Mouse (Mus musculus) neural tube, embryonic 12.5 days (tissue): ENCODE measurements at regions not wholly inside any gene's neighbourhood (a gene's known extent, or its start where the extent isn't known, plus 50 kb on each side); places are given as distances from the start of the nearest gene placed in this dataset.
A peak's percentile ranks its signal among the peaks of the same experiment; 100 is the strongest.

Experiments used
- ATAC-seq: fragments of 200-750 bp; cut with Nextera tagmentation; 2 replicates; pipeline ENCODE4 v1.8.0; 2017; ENCODE audit warnings: low read depth, mild to moderate bottlenecking, moderate TSS enrichment, moderate library complexity; ENCODE audit not compliant: low FRiP score
- H3K27ac ChIP-seq: fragments of 300-500 bp; sonication (generic); 2 replicates; pipeline ENCODE4 v1.5.1; 2016
- H3K27me3 ChIP-seq: fragments of 300-500 bp; sonication (generic); replicated peaks from 2 replicates; pipeline ENCODE4 v1.6.1; 2016; ENCODE audit warnings: mild to moderate bottlenecking
- H3K36me3 ChIP-seq: fragments of 300-500 bp; sonication (generic); 2 replicates; pipeline ENCODE4 v1.6.1; 2016; ENCODE audit warnings: mild to moderate bottlenecking
- H3K4me1 ChIP-seq: fragments of 300-500 bp; sonication (generic); 2 replicates; pipeline ENCODE4 v1.6.1; 2016
- H3K4me2 ChIP-seq: fragments of 300-500 bp; sonication (generic); replicated peaks from 2 replicates; pipeline ENCODE4 v1.6.1; 2016; ENCODE audit warnings: mild to moderate bottlenecking
- H3K4me3 ChIP-seq: fragments of 300-500 bp; sonication (generic); 2 replicates; pipeline ENCODE4 v1.5.1; 2016
- H3K9ac ChIP-seq: fragments of 300-500 bp; sonication (generic); 2 replicates; pipeline ENCODE4 v1.6.1; 2016; ENCODE audit warnings: mild to moderate bottlenecking
- H3K9me3 ChIP-seq: fragments of 300-500 bp; sonication (generic); 2 replicates; pipeline ENCODE4 v1.6.1; 2016; ENCODE audit warnings: mild to moderate bottlenecking
- WGBS: fragments of 180-500 bp; shearing (Covaris S2); methylation state at CpG from one replicate; pipeline ENCODE4 v1.1.7; 2016; 5-methylcytosine and 5-hydroxymethylcytosine counted together

DNA sequence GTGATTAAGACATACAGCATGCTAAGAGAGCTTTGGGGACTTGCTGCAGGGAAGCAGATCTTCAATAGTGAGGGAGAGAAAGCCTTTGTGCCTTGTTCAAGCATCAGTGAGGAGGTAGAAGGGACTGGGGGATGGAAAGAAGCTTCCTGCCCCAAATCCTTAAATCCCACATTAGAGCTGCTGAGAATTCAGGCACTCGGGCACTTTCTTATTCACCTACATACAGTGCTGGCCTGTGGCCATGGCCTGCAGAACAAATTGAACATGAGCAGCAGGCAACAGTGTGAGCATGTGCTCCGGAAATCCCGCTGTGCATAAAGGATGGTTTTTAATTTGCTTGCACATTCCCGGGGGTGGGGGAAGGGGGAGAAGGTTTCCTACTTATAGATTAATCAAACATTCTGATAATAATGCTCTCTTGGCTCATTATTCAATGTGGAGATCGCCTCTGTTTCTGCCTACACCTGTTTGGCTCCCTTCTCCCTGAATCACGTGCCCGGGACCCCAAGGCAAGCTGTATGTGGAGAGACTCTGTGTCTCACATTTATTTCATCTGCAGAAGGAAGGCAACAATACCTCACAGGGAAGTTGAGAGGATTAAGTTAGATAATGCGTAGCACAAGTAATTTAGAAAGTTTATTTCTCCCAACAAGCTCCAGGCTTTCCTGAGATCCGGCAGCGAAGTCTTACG lies 60.3 kb upstream of the Vamp9 start:
- Histone ChIP-seq H3K4me1 (peaks cover 18% of the 10 kb centered on the region), H3K4me2 (no peak overlapping the region), H3K9me3 (no peaks in the 10 kb centered on the region), H3K9ac (no peak overlapping the region), H3K27me3 (no peaks in the 10 kb centered on the region), H3K27ac (no peak overlapping the region), H3K36me3 (no peaks in the 10 kb centered on the region), H3K4me3 (no peak overlapping the region)
- WGBS: 81% methylated on average over 11 of the region's 11 CpGs
- ATAC-seq: no peak

DNA sequence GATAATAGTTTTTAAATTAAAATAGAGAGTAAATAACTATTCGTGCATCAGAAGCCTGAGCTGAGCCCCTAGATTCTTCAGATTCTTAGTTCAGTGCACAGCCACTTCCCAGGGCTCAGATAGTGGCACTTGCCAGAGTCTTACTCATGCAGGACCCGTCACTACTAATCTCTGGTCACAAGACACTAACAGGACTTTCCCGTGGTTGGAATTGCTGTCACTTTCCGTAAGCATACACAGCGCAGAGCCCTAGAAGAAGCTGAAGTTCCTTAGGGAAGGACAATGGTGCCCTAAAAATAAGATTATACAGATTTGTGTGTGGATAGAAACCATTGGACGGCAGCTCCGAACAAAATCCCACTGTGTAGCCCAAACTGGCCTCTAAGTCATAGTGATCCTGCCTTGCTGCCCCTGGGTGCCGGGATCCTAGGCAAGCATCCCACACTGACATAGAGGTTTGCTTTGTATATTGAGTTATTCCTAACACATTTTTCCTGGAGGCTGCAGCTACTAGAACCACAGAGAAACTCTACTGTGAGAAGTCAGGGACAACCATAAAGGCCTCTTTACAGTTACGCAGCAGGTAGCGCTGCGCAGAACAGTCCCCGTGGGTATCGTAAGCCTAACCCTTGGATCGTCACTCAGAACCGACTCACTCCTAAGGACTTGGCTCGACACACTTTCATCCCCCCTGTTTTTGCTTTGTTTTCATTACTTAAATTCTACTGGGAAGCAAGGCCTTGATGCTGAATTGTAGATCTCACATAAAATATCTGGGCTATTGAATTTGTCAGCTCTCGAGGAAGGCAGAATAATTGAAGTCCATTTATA lies 57.7 kb upstream of the Vamp9 start:
- ATAC-seq: no peak
- WGBS: 80% methylated on average over 17 of the region's 17 CpGs
- H3K9ac ChIP-seq: no peak overlapping the region

DNA sequence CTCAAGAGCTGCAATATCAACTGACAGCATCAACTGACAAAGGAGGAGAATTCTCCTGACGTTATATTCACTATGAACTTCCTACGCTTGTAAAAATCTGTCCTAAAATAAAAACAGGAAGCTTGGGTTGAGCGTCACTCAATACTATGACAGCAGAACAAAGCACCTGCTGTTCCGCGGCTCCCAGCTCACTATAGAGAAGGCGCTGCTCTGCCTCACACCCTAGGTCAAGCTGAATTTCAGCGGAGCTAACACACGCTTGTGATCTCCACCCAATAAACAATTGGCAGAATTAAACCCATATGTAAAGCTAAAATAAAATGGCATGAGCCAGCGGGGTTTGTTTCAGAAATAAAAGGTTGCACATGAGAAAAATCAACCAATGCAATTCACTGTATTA lies 57.1 kb upstream of the Vamp9 start:
- H3K9ac ChIP-seq: no peak overlapping the region
- ATAC-seq: no peak
- H3K36me3 ChIP-seq: no peaks in the 10 kb centered on the region
- H3K27ac ChIP-seq: no peak overlapping the region
- H3K4me2 ChIP-seq: 0 out of 2 replicates have a peak overlapping the region, but pooled peaks have one; percentile 5
- no peaks in the 10 kb centered on the region for H3K27me3 ChIP-seq
- H3K4me1 ChIP-seq: peaks cover 6% of the 10 kb centered on the region; the same call in 1 of the 2 replicates
- no peaks in the 10 kb centered on the region for H3K9me3 ChIP-seq
- WGBS: 53% methylated on average over 9 of the region's 9 CpGs
- no peak overlapping the region for H3K4me3 ChIP-seq

More for the DNA sequence above, 57.7 kb upstream of the Vamp9 start:
- H3K4me3 ChIP-seq: no peak overlapping the region
- no peaks in the 10 kb centered on the region for H3K27me3 ChIP-seq
- no peaks in the 10 kb centered on the region for H3K36me3 ChIP-seq
- H3K27ac ChIP-seq: no peak overlapping the region
- H3K9me3 ChIP-seq: no peaks in the 10 kb centered on the region
- 0 out of 2 replicates have a peak overlapping the region, but pooled peaks have one; percentile 5 for H3K4me2 ChIP-seq
- peaks cover 6% of the 10 kb centered on the region; the same call in 1 of the 2 replicates for H3K4me1 ChIP-seq

DNA sequence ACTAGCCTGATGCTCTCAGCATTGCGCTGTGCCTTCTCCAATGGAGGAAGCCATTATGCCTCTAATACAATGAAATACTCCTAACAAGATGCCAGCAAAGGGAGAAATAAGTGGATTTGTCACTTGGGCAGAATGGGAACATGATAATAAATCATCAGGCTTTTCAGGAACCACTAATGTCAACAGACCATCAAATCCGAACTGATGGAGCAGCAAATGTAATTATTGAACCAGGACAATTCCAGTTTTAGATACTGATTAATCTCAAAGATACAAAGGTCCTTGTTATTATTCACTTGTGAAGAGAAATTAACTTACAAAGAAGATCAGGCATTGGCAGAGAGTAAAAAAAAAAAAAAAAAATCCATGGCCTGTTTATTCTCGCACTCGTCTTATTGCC lies 53.7 kb upstream of the Vamp9 start:
- no peaks in the 10 kb centered on the region for H3K27me3 ChIP-seq
- H3K36me3 ChIP-seq: no peaks in the 10 kb centered on the region
- no peak overlapping the region for H3K4me2 ChIP-seq
- no peak for ATAC-seq
- no peaks in the 10 kb centered on the region for H3K9me3 ChIP-seq
- H3K27ac ChIP-seq: no peak overlapping the region
- H3K4me3 ChIP-seq: no peak overlapping the region
- no peak overlapping the region for H3K9ac ChIP-seq
- H3K4me1 ChIP-seq: peaks cover 6% of the 10 kb centered on the region; the same call in 1 of the 2 replicates
- WGBS: 63% methylated on average over 4 of the region's 4 CpGs
